Mouse (Mus musculus) MEL (cell line): ENCODE results near the gene Kank3.

Source experiments
- CTCF ChIP-seq, 3 experiments: IDR thresholded peaks in 2 of 3; conservative IDR thresholded peaks in 1 of 3; 2 replicates each; pipeline ENCODE4 v1.5.1; 2011 to 2012; ENCODE audit warnings: low read length in 3 of 3, low read depth in 2 of 3, mild to moderate bottlenecking in 2 of 3, improper control_type of control experiment in 1 of 3, inconsistent platforms in 1 of 3, mixed read lengths in 1 of 3, moderate library complexity in 1 of 3; ENCODE audit not compliant: control insufficient read depth in 1 of 3, insufficient read depth in 1 of 3, poor library complexity in 1 of 3, severe bottlenecking in 1 of 3
- EP300 ChIP-seq, 2 experiments: IDR thresholded peaks; 2 replicates each; pipeline ENCODE4 v1.6.1; 2011; ENCODE audit warnings: improper control_type of control experiment in 2 of 2, low read length in 2 of 2, low read depth in 1 of 2, mild to moderate bottlenecking in 1 of 2
- HCFC1 ChIP-seq: IDR thresholded peaks from 2 replicates; pipeline ENCODE4 v1.6.1; 2012; ENCODE audit warnings: low read depth, mild to moderate bottlenecking, inconsistent platforms, low read length, improper control_type of control experiment, moderate library complexity
- MEF2A ChIP-seq: IDR thresholded peaks from 2 replicates; pipeline ENCODE4 v1.6.1; 2014; ENCODE audit warnings: low read depth, mild to moderate bottlenecking, inconsistent platforms, low read length, improper control_type of control experiment; ENCODE audit not compliant: poor library complexity, insufficient replicate concordance, severe bottlenecking; ENCODE audit errors: extremely low read depth
- POLR2AphosphoS2 ChIP-seq: IDR thresholded peaks from 2 replicates; pipeline ENCODE4 v1.6.1; 2011; ENCODE audit warnings: low read length, improper control_type of control experiment
- POLR2AphosphoS5 ChIP-seq: IDR thresholded peaks from 2 replicates; pipeline ENCODE4 v1.6.1; 2012; ENCODE audit warnings: low read depth, borderline replicate concordance, mild to moderate bottlenecking, inconsistent platforms, low read length, moderate library complexity, mixed read lengths
- SMC3 ChIP-seq: IDR thresholded peaks from 2 replicates; pipeline ENCODE4 v1.6.1; 2011; ENCODE audit warnings: low read depth, low read length, improper control_type of control experiment
- TBP ChIP-seq: IDR thresholded peaks from 2 replicates; pipeline ENCODE4 v1.8.0; 2011; ENCODE audit warnings: low read depth, low read length, improper control_type of control experiment

DNA sequence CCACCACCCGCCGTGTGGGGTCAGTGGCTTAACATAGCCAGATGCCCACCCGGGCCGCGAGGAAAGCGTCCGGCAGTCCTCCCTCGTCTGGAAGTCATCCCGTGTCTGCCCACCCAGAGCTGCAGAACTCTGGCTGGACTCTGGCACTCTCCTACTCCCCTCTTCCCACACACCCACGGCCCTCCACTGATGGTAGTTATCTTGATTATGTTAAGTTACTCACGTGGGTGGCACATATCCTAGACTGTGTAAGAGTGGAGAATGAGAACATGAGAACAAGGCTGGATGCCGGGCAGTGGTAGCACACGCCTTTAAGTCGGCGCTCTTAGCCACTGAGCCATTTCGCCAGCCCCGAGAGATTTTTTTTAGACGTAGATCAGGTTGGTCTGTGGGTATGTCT lies 23.9 kb upstream of the Kank3 start:
- TF ChIP-seq SMC3, result no peak
- TF ChIP-seq CTCF (IDR thresholded peaks at IDR 0.05 in 2 of 3, conservative IDR thresholded peaks at IDR 0.05 in 1 of 3; ENCODE audit: control insufficient read depth in 1 of 3, insufficient read depth in 1 of 3, low read depth in 2 of 3, low read length in 3 of 3, poor library complexity in 1 of 3, severe bottlenecking in 1 of 3), result no peak
- no peak for TF ChIP-seq EP300 (IDR thresholded peaks at IDR 0.05; ENCODE audit: low read depth in 1 of 2, low read length in 2 of 2)
- no peak for TF ChIP-seq MEF2A
- no peak for TF ChIP-seq TBP
- no peak for TF ChIP-seq POLR2AphosphoS2
- TF ChIP-seq HCFC1, result no peak
- no peak for TF ChIP-seq POLR2AphosphoS5
